Mouse (Mus musculus): ENCODE measurements around the gene Slfnl1.

GRCm38 (mm10) chr4:120531986-120532385 is at the start of gene Slfnl1:
- no peak for TF ChIP-seq CTCF (IDR thresholded peaks at IDR 0.05; ENCODE audit: low read depth, low read length)
- TF ChIP-seq POLR2A (IDR thresholded peaks at IDR 0.05; ENCODE audit: insufficient read depth, low read length): no peak
- no peak for TF ChIP-seq EP300 (IDR thresholded peaks at IDR 0.05; ENCODE audit: insufficient read depth, low read depth, low read length)

All from ES-Bruce4 (cell line).